7 mouse cellular contexts compared by ENCODE assay signal in genomic region chr4:130790180-130790579, GRCm38 (mm10). TPM values are rescaled to one million over a fixed set of nuclear protein-coding genes. Genes with fewer than 3 reads are reported as not detected.
A peak's percentile ranks its signal among the peaks of the same experiment; 100 is the strongest.
DNase-seq lines count a peak whose midpoint lies in the region; ATAC-seq and TF ChIP-seq lines count a peak whose summit lies in the region.

No protein-coding gene starts in this region.

- intact Hi-C loops in left cerebral cortex, postnatal 4 days (cut with DNase I) = loop anchor here (5.0 to 10.0 kb wide), 2 partner anchors 87 to 1055 kb away; partner anchors contain the start of gene Mecr

- no peaks in the 10 kb centered on the region for H3K27me3 ChIP-seq in cerebellum, adult 2 months (ENCODE audit: control insufficient read depth, insufficient read depth, low read length)
- 0 out of 2 replicates have a peak, but pooled peaks cover 4% of the 10 kb centered on the region for H3K27me3 ChIP-seq in intestine, embryonic 15.5 days (replicated peaks)
- H3K27me3 ChIP-seq in midbrain, embryonic 15.5 days (replicated peaks) = no peaks in the 10 kb centered on the region

- peak; percentile 97 for TF ChIP-seq CTCF in cerebellum, adult 2 months (IDR thresholded peaks at IDR 0.05; ENCODE audit: borderline replicate concordance, insufficient read depth, low read depth, low read length)

- DNase-seq in T-cell, adult 2 months (ENCODE audit: low spot score) = peak; percentile 70
- peak; percentile 74 to 90 for DNase-seq in cerebellum, adult 2 months
- DNase-seq in frontal cortex, postnatal 14 days (ENCODE audit: low spot score in 2 of 2) = peak; percentile 75 to 89
- peak; percentile 89 for DNase-seq in left cerebral cortex, postnatal 4 days
- peak; percentile 45 to 78 for DNase-seq in spleen, adult 18-20 months

- H3K4me2 ChIP-seq in intestine, embryonic 15.5 days (replicated peaks) = no peak overlapping the region
- no peak overlapping the region for H3K4me2 ChIP-seq in midbrain, embryonic 15.5 days

- TF ChIP-seq POLR2A in cerebellum, adult 2 months (IDR thresholded peaks at IDR 0.05; ENCODE audit: borderline replicate concordance, insufficient read depth, low read length) = no peak

- no peak overlapping the region for H3K27ac ChIP-seq in cerebellum, adult 2 months (ENCODE audit: insufficient read depth, low read length)
- no peak overlapping the region for H3K27ac ChIP-seq in intestine, embryonic 15.5 days
- no peak overlapping the region for H3K27ac ChIP-seq in midbrain, embryonic 15.5 days

- H3K4me3 ChIP-seq in cerebellum, adult 2 months (replicated peaks; ENCODE audit: insufficient read depth, low read depth, low read length) = no peak overlapping the region
- no peak overlapping the region for H3K4me3 ChIP-seq in intestine, embryonic 15.5 days (replicated peaks)
- no peak overlapping the region for H3K4me3 ChIP-seq in midbrain, embryonic 15.5 days

- H3K36me3 ChIP-seq in intestine, embryonic 15.5 days = no peaks in the 10 kb centered on the region
- H3K36me3 ChIP-seq in midbrain, embryonic 15.5 days (replicated peaks) = no peaks in the 10 kb centered on the region

- 6% methylated on average over 6 of the region's 6 CpGs for WGBS in cerebellum, adult 2 months
- 9% methylated on average over 6 of the region's 6 CpGs for WGBS in intestine, embryonic 15.5 days
- whole genome bisulfite sequencing in midbrain, embryonic 15.5 days = 9% methylated on average over 6 of the region's 6 CpGs

- no peak overlapping the region for H3K9ac ChIP-seq in intestine, embryonic 15.5 days
- no peak overlapping the region for H3K9ac ChIP-seq in midbrain, embryonic 15.5 days

- H3K9me3 ChIP-seq in intestine, embryonic 15.5 days = no peaks in the 10 kb centered on the region
- no peaks in the 10 kb centered on the region for H3K9me3 ChIP-seq in midbrain, embryonic 15.5 days

- ATAC-seq in intestine, embryonic 15.5 days = peak; percentile 35
- 0 out of 2 replicates have a peak, but pooled peaks have one; percentile 24 for ATAC-seq in midbrain, embryonic 15.5 days (replicated peaks)

- peaks cover 11% of the 10 kb centered on the region for H3K4me1 ChIP-seq in cerebellum, adult 2 months (ENCODE audit: control insufficient read depth, insufficient read depth, low read length)
- H3K4me1 ChIP-seq in intestine, embryonic 15.5 days (replicated peaks) = peaks cover 16% of the 10 kb centered on the region
- H3K4me1 ChIP-seq in midbrain, embryonic 15.5 days = peaks cover 23% of the 10 kb centered on the region

RNA-seq across cellular contexts. Expression of gene Sdc3, which starts 2.2 kb away (rescaled TPM):
- 105 and 114 TPM in 2 replicates for polyA plus RNA-seq in cerebellum, adult 2 months (2012; rRNA removed)
- 20.2 and 20.3 TPM in 2 replicates for polyA plus RNA-seq in intestine, embryonic 15.5 days (2015; fragmentation: Nextera tagmentation; extraction: Ambion mirVana)
- total RNA-seq in left cerebral cortex, postnatal 4 days (2021) = 100 to 1,000 TPM; 455 to 494 TPM
- 180 and 186 TPM in 2 replicates for polyA plus RNA-seq in midbrain, embryonic 15.5 days (2015; fragmentation: Nextera tagmentation; extraction: Ambion mirVana)
